Mouse (Mus musculus) right cerebral cortex, postnatal 4 days (tissue): ENCODE measurements around the gene Scrt2.

Source experiments
- DNase-seq: peaks from one replicate; pipeline ENCODE4 v3.0.0-alpha.2; 2022

The Scrt2 gene

GRCm38 (mm10) chr2:152108702-152109101 is 27.4 kb downstream of the Scrt2 start:
- DNase-seq = no peak

GRCm38 (mm10) chr2:152109386-152109785 is 28.1 kb downstream of the Scrt2 start:
- DNase-seq = no peak

- DNase-seq = no peak
Measured at GRCm38 (mm10) chr2:152111311-152111710, 30.0 kb downstream of the Scrt2 start.

GRCm38 (mm10) chr2:152111920-152112319 is 30.6 kb downstream of the Scrt2 start:
- DNase-seq = peak; percentile 95

- no peak for DNase-seq
Measured at GRCm38 (mm10) chr2:152112490-152112889, 31.2 kb downstream of the Scrt2 start.

GRCm38 (mm10) chr2:152112970-152113369 is 31.6 kb downstream of the Scrt2 start:
- DNase-seq = no peak

- DNase-seq = no peak
Measured at GRCm38 (mm10) chr2:152114057-152114975, 33.0 kb downstream of the Scrt2 start.

GRCm38 (mm10) chr2:152117694-152118093 is 36.4 kb downstream of the Scrt2 start:
- no peak for DNase-seq

- no peak for DNase-seq
Measured at GRCm38 (mm10) chr2:152119228-152119865, 38.0 kb downstream of the Scrt2 start.

- no peak for DNase-seq
Measured at GRCm38 (mm10) chr2:152122896-152123295, 41.6 kb downstream of the Scrt2 start.

- DNase-seq = no peak
Measured at GRCm38 (mm10) chr2:152128597-152128996, 47.3 kb downstream of the Scrt2 start.

GRCm38 (mm10) chr2:152129778-152130177 is 48.4 kb downstream of the Scrt2 start:
- DNase-seq = no peak

- no peak for DNase-seq
Measured at GRCm38 (mm10) chr2:152132016-152132415, 50.7 kb downstream of the Scrt2 start.

GRCm38 (mm10) chr2:152132691-152133090 is 51.4 kb downstream of the Scrt2 start:
- no peak for DNase-seq

GRCm38 (mm10) chr2:152139191-152139987 is 58.1 kb downstream of the Scrt2 start:
- no peak for DNase-seq

- DNase-seq = no peak
Measured at GRCm38 (mm10) chr2:152140941-152141340, 59.6 kb downstream of the Scrt2 start.

GRCm38 (mm10) chr2:152141491-152141890 is 60.2 kb downstream of the Scrt2 start:
- no peak for DNase-seq

- no peak for DNase-seq
Measured at GRCm38 (mm10) chr2:152142046-152142445, 60.7 kb downstream of the Scrt2 start.

- no peak for DNase-seq
Measured at GRCm38 (mm10) chr2:152142571-152142970, 61.2 kb downstream of the Scrt2 start.

GRCm38 (mm10) chr2:152143279-152144157 is 62.2 kb downstream of the Scrt2 start, which contains the start of gene Tcf15:
Gene Tcf15 (plus strand): TSS chr2:152143561.
- peak; percentile 30 for DNase-seq

GRCm38 (mm10) chr2:152144158-152144450 is 62.8 kb downstream of the Scrt2 start:
- DNase-seq = no peak

- no peak for DNase-seq
Measured at GRCm38 (mm10) chr2:152144501-152144900, 63.2 kb downstream of the Scrt2 start.
